In genomic region chr3:51778179-51778578, GRCm38 (mm10) we compare ENCODE assay signal across 9 mouse cellular contexts.
DNase-seq lines count a peak whose midpoint lies in the region; ATAC-seq and TF ChIP-seq lines count a peak whose summit lies in the region.
"Had no signal": no experiment of that assay in that cellular context is flagged by ENCODE, and none has a peak within 500 bp of the region (broad histone marks: within the 10 kb centered on the region; RNA-seq: fewer than 3 reads in every experiment).

No protein-coding gene starts in this region.

- no peak overlapping the region for H3K9ac ChIP-seq in lung, embryonic 15.5 days
- H3K9ac ChIP-seq in neural tube, embryonic 15.5 days (replicated peaks), result no peak overlapping the region

- WGBS in lung, embryonic 15.5 days, result 48% methylated on average over 3 of the region's 3 CpGs
- 47% methylated on average over 3 of the region's 3 CpGs for WGBS in limb, embryonic 10.5 days
- 31% methylated on average over 3 of the region's 3 CpGs for WGBS in neural tube, embryonic 15.5 days

- intact Hi-C loops in gastrocnemius, adult 2 months (cut with DNase I), result no loop called here

- no peak overlapping the region; the same call in 1 of the 2 replicates for H3K4me3 ChIP-seq in gastrocnemius, adult 2 months
- H3K4me3 ChIP-seq in lung, embryonic 15.5 days, result no peak overlapping the region
- no peak overlapping the region for H3K4me3 ChIP-seq in limb, embryonic 10.5 days
- H3K4me3 ChIP-seq in neural tube, embryonic 15.5 days (replicated peaks), result no peak overlapping the region

- H3K4me2 ChIP-seq in lung, embryonic 15.5 days, result no peak overlapping the region
- no peak overlapping the region for H3K4me2 ChIP-seq in neural tube, embryonic 15.5 days

- H3K36me3 ChIP-seq in lung, embryonic 15.5 days, result no peaks in the 10 kb centered on the region
- no peaks in the 10 kb centered on the region for H3K36me3 ChIP-seq in limb, embryonic 10.5 days
- H3K36me3 ChIP-seq in neural tube, embryonic 15.5 days, result no peaks in the 10 kb centered on the region

- no peak for ATAC-seq in lung, embryonic 15.5 days (ENCODE audit: borderline replicate concordance, extremely low read depth, low FRiP score, low TSS enrichment)
- ATAC-seq in neural tube, embryonic 15.5 days (ENCODE audit: low FRiP score), result no peak; the same call in 1 of the 2 replicates
- ATAC-seq: Patski had no signal

- peak overlapping the region; percentile 86; the same call in 1 of the 2 replicates for H3K27ac ChIP-seq in gastrocnemius, adult 2 months
- H3K27ac ChIP-seq in lung, embryonic 15.5 days, result peak overlapping the region; percentile 54
- peak overlapping the region; percentile 57 for H3K27ac ChIP-seq in limb, embryonic 10.5 days
- peak overlapping the region; percentile 88 for H3K27ac ChIP-seq in neural tube, embryonic 15.5 days (replicated peaks)

- H3K9me3 ChIP-seq in lung, embryonic 15.5 days, result no peaks in the 10 kb centered on the region
- no peaks in the 10 kb centered on the region for H3K9me3 ChIP-seq in limb, embryonic 10.5 days (replicated peaks)
- H3K9me3 ChIP-seq in neural tube, embryonic 15.5 days (replicated peaks), result no peaks in the 10 kb centered on the region

- TF ChIP-seq CTCF in gastrocnemius, adult 2 months (IDR thresholded peaks at IDR 0.05), result no peak

- no peak for DNase-seq in gastrocnemius, adult 2 months
- no peak for DNase-seq in gastrocnemius, postnatal 10 days
- DNase-seq in lung, postnatal 14 days, result no peak
- DNase-seq in limb, embryonic 10.5 days (ENCODE audit: low spot score), result no peak
- DNase-seq in ovary, postnatal 10 days (ENCODE audit: low spot score), result no peak
- DNase-seq in cerebellum, adult 11 months, result no peak

- peaks cover 21% of the 10 kb centered on the region for H3K4me1 ChIP-seq in lung, embryonic 15.5 days
- peaks cover 19% of the 10 kb centered on the region for H3K4me1 ChIP-seq in limb, embryonic 10.5 days
- H3K4me1 ChIP-seq in neural tube, embryonic 15.5 days, result peaks cover 18% of the 10 kb centered on the region

- no peaks in the 10 kb centered on the region for H3K27me3 ChIP-seq in lung, embryonic 15.5 days
- H3K27me3 ChIP-seq in limb, embryonic 10.5 days (ENCODE audit: low read depth, poor library complexity, severe bottlenecking), result no peaks in the 10 kb centered on the region
- no peaks in the 10 kb centered on the region for H3K27me3 ChIP-seq in neural tube, embryonic 15.5 days (replicated peaks)
- H3K27me3 ChIP-seq: Patski had no signal
